Mouse (Mus musculus): ENCODE measurements at regions not wholly inside any gene's neighbourhood (a gene's known extent, or its start where the extent isn't known, plus 50 kb on each side); places are given as distances from the start of the nearest gene placed in this dataset.

DNA sequence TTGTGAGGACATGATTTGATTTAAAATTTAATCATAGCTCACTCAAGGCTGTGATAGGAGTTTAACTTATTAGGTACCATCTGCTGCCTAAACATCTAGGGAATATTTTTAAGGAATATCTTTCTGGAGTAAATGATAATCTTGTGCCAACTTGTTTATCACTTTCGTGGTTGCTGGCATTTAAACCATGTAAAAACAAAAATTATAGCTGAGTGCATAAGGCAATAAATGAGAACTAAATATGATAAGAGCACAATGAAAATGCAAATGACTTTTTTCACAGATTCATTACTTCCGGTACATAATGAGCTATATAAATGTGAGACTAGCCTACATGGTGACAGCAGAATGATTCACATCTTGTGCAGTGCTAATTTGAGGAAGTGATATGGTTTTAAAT, 221.8 kb upstream of the Tmprss15 start:
- TF ChIP-seq CTCF (IDR thresholded peaks at IDR 0.05 in 2 of 3, conservative IDR thresholded peaks at IDR 0.05 in 1 of 3; ENCODE audit: control insufficient read depth in 1 of 3, insufficient read depth in 1 of 3, low read depth in 2 of 3, low read length in 3 of 3, poor library complexity in 1 of 3, severe bottlenecking in 1 of 3) (no peak), RCOR1 (IDR thresholded peaks at IDR 0.05; ENCODE audit: low read depth, low read length) (no peak)
